Mouse (Mus musculus): ENCODE measurements around the gene Tsc22d2. TPM values are rescaled to one million over a fixed set of nuclear protein-coding genes. Genes with fewer than 3 reads are reported as not detected.

Gene Tsc22d2
- polyA plus RNA-seq, 1 experiment from 2014 or later = 8.6 TPM

GRCm38 (mm10) chr3:58503720-58504333, 89.3 kb downstream of the Tsc22d2 start:
- H3K27me3 ChIP-seq = no peaks in the 10 kb centered on the region
- H3K9me3 ChIP-seq = no peaks in the 10 kb centered on the region
- no peak for ATAC-seq (ENCODE audit: low read depth)
- WGBS = 62% methylated on average over 3 of the region's 3 CpGs
- H3K4me2 ChIP-seq = no peak overlapping the region
- no peak overlapping the region for H3K4me3 ChIP-seq
- no peaks in the 10 kb centered on the region for H3K36me3 ChIP-seq
- no peaks in the 10 kb centered on the region for H3K4me1 ChIP-seq (replicated peaks)
- H3K27ac ChIP-seq (replicated peaks) = no peak overlapping the region
- H3K9ac ChIP-seq = no peak overlapping the region

GRCm38 (mm10) chr3:58504676-58505075, 90.2 kb downstream of the Tsc22d2 start:
- Histone ChIP-seq H3K9ac (no peak overlapping the region), H3K4me2 (no peak overlapping the region), H3K9me3 (no peaks in the 10 kb centered on the region), H3K27ac (replicated peaks) (no peak overlapping the region), H3K27me3 (no peaks in the 10 kb centered on the region), H3K4me1 (replicated peaks) (no peaks in the 10 kb centered on the region), H3K36me3 (no peaks in the 10 kb centered on the region), H3K4me3 (no peak overlapping the region)
- no peak for ATAC-seq (ENCODE audit: low read depth)

- Histone ChIP-seq H3K4me3 (no peak overlapping the region), H3K4me2 (no peak overlapping the region), H3K9ac (no peak overlapping the region), H3K27ac (replicated peaks) (no peak overlapping the region), H3K27me3 (no peaks in the 10 kb centered on the region), H3K4me1 (replicated peaks) (no peaks in the 10 kb centered on the region), H3K9me3 (no peaks in the 10 kb centered on the region), H3K36me3 (no peaks in the 10 kb centered on the region)
- no peak for ATAC-seq (ENCODE audit: low read depth)
- 91% methylated on average over 7 of the region's 7 CpGs for WGBS
Measured at GRCm38 (mm10) chr3:58508020-58508750, 93.7 kb downstream of the Tsc22d2 start.

- H3K9ac ChIP-seq = no peak overlapping the region
- no peak overlapping the region for H3K27ac ChIP-seq (replicated peaks)
- no peak overlapping the region for H3K4me2 ChIP-seq
- no peaks in the 10 kb centered on the region for H3K9me3 ChIP-seq
- no peak for ATAC-seq (ENCODE audit: low read depth)
- no peaks in the 10 kb centered on the region for H3K36me3 ChIP-seq
- no peak overlapping the region for H3K4me3 ChIP-seq
- H3K4me1 ChIP-seq (replicated peaks) = no peaks in the 10 kb centered on the region
- no peaks in the 10 kb centered on the region for H3K27me3 ChIP-seq
Measured at GRCm38 (mm10) chr3:58511581-58511980, 97.1 kb downstream of the Tsc22d2 start.

GRCm38 (mm10) chr3:58512740-58513139, 98.2 kb downstream of the Tsc22d2 start:
- WGBS = 92% methylated on average over 3 of the region's 3 CpGs
- Histone ChIP-seq H3K4me1 (replicated peaks) (no peaks in the 10 kb centered on the region), H3K4me3 (no peak overlapping the region), H3K36me3 (no peaks in the 10 kb centered on the region), H3K27me3 (no peaks in the 10 kb centered on the region), H3K9me3 (no peaks in the 10 kb centered on the region), H3K27ac (replicated peaks) (no peak overlapping the region), H3K4me2 (no peak overlapping the region), H3K9ac (no peak overlapping the region)
- ATAC-seq (ENCODE audit: low read depth) = no peak

- Histone ChIP-seq H3K9ac (no peak overlapping the region), H3K9me3 (no peaks in the 10 kb centered on the region), H3K27me3 (no peaks in the 10 kb centered on the region), H3K4me3 (no peak overlapping the region), H3K4me1 (replicated peaks) (no peaks in the 10 kb centered on the region), H3K4me2 (no peak overlapping the region), H3K27ac (replicated peaks) (no peak overlapping the region), H3K36me3 (no peaks in the 10 kb centered on the region)
- 89% methylated on average over 4 of the region's 4 CpGs for whole genome bisulfite sequencing
- no peak for ATAC-seq (ENCODE audit: low read depth)
Measured at GRCm38 (mm10) chr3:58513483-58513882, 99.0 kb downstream of the Tsc22d2 start.

GRCm38 (mm10) chr3:58515947-58516601, 101.6 kb downstream of the Tsc22d2 start:
- Histone ChIP-seq H3K9me3 (no peaks in the 10 kb centered on the region), H3K4me2 (no peak overlapping the region), H3K4me3 (no peak overlapping the region), H3K27ac (replicated peaks) (no peak overlapping the region), H3K36me3 (peaks cover 5% of the 10 kb centered on the region), H3K27me3 (no peaks in the 10 kb centered on the region), H3K9ac (no peak overlapping the region), H3K4me1 (replicated peaks) (no peaks in the 10 kb centered on the region)
- no peak for ATAC-seq (ENCODE audit: low read depth)
- WGBS = 88% methylated on average over 1 of the region's 1 CpGs

Other genes starting within 250 kb of the Tsc22d2 start
- 44.1 and 44.5 TPM in 2 replicates for gene Eif2a, start 111.1 kb downstream of the Tsc22d2 start, polyA plus RNA-seq (2015; fragmentation: Nextera tagmentation; extraction: Ambion mirVana)
- 81.1 and 89.5 TPM in 2 replicates for gene Serp1, start 111.2 kb downstream of the Tsc22d2 start, polyA plus RNA-seq (2015; fragmentation: Nextera tagmentation; extraction: Ambion mirVana)
- 21.5 and 25.2 TPM in 2 replicates for gene Selenot, start 161.9 kb downstream of the Tsc22d2 start, polyA plus RNA-seq (2015; fragmentation: Nextera tagmentation; extraction: Ambion mirVana)
- gene Erich6, start 222.5 kb downstream of the Tsc22d2 start, polyA plus RNA-seq (2015; fragmentation: Nextera tagmentation; extraction: Ambion mirVana) = 0.14 and 0.17 TPM in 2 replicates